Mouse (Mus musculus) splenic B cell, adult 2 months (primary cell): ENCODE measurements around the gene Tmem145.
A peak's percentile ranks its signal among the peaks of the same experiment; 100 is the strongest.
"Not testable (repeated sequence)": the region's sequence is repeated elsewhere in the genome, so short reads cannot be mapped to it uniquely, and the experiment has no call there.

Source experiments
- DNase-seq: peaks from one replicate; pipeline ENCODE4 v3.0.0-alpha.2; 2011; ENCODE audit warnings: low read depth, low spot score
- H3K27me3 ChIP-seq: 2 replicates; pipeline ENCODE4 v1.6.1; 2012; ENCODE audit warnings: mild to moderate bottlenecking, low read length, moderate library complexity, mixed read lengths; ENCODE audit not compliant: control insufficient read depth, poor library complexity, insufficient read depth, severe bottlenecking
- H3K36me3 ChIP-seq: 2 replicates; pipeline ENCODE4 v1.6.1; 2012; ENCODE audit warnings: mild to moderate bottlenecking, low read length, moderate library complexity, mixed read lengths; ENCODE audit not compliant: control insufficient read depth, poor library complexity, insufficient read depth, severe bottlenecking

Tmem145 gene

DNA sequence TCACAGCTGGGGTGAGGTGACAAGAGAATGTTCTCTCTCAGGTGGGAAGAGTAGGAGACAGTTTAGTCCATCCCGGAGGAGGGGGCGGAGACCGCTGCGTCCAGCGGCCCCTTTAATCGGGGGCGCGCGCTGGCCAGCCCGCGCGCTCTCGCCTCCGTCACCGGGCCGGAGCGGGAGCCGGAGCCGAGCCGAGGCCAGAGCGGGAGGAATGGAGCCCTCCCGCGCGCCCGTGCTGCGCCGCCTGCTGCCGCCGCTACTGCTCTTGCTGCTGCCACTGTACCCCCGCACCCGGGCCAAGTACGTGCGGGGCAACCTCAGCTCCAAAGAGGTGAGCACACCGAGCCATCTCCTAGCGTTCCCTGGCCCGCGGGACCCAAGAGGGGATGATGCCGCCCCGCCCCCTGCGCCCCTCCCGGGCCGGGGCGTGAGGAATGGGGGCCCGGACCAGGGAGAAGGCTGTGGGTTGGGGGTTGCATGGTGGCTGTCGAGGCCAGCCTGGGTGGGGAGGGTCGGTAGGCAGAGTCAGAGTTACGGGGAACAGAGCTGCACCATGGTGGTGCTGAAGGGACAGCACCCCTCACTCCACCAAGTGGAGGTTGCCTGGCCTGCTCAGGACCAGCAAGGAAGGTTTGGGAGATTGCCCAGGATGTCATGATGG is at the start of gene Tmem145:
Gene Tmem145, plus strand, starts transcription at position 151 of the 658 bp plus-strand sequence.
- Histone ChIP-seq H3K27me3 (no peaks in the 10 kb centered on the region), H3K36me3 (no peaks in the 10 kb centered on the region)
- peak; percentile 66 for DNase-seq

DNA sequence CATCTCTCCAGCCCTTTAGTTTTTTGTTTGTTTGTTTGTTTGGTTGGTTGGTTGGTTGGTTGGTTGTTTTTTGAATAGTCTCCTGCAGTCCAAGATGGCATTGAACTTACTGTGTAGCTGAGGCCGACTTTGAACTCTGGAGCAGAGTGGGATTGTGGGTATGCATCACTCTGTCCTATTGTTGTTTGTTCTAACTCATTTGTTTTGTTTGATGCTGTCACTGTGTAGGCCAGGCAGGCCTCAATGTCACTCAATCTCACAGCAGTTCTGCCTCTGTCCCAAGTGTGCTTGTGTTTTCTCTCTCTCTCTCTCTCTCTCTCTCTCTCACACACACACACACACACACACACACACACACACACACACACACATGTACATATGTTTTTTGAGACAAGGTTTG is 44.0 kb upstream of the Tmem145 start:
- Histone ChIP-seq H3K27me3 (no peaks in the 10 kb centered on the region), H3K36me3 (no peaks in the 10 kb centered on the region)

GRCm38 (mm10) chr7:25263968-25264870 is 41.7 kb upstream of the Tmem145 start:
- Histone ChIP-seq H3K36me3 (no peaks in the 10 kb centered on the region), H3K27me3 (no peaks in the 10 kb centered on the region)
- DNase-seq: no peak

More for the DNA sequence above, 44.0 kb upstream of the Tmem145 start:
- no peak for DNase-seq

GRCm38 (mm10) chr7:25265743-25266142 is 40.2 kb upstream of the Tmem145 start:
- DNase-seq, H3K27me3 ChIP-seq, H3K36me3 ChIP-seq: not testable (repeated sequence)

- H3K36me3 ChIP-seq: no peaks in the 10 kb centered on the region
- no peaks in the 10 kb centered on the region for H3K27me3 ChIP-seq
- no peak for DNase-seq
Measured at GRCm38 (mm10) chr7:25266180-25266962, 39.5 kb upstream of the Tmem145 start.

- peak; percentile 100 for DNase-seq
- Histone ChIP-seq H3K27me3 (no peaks in the 10 kb centered on the region), H3K36me3 (no peaks in the 10 kb centered on the region)
Measured at GRCm38 (mm10) chr7:25267301-25267750, 38.6 kb upstream of the Tmem145 start, which contains the start of gene Cic. Gene Cic (plus strand): TSS chr7:25267704.

- no peaks in the 10 kb centered on the region for H3K27me3 ChIP-seq
- peaks cover 3% of the 10 kb centered on the region for H3K36me3 ChIP-seq
- DNase-seq: peak; percentile 100
Measured at GRCm38 (mm10) chr7:25267751-25268463, 38.0 kb upstream of the Tmem145 start.

DNA sequence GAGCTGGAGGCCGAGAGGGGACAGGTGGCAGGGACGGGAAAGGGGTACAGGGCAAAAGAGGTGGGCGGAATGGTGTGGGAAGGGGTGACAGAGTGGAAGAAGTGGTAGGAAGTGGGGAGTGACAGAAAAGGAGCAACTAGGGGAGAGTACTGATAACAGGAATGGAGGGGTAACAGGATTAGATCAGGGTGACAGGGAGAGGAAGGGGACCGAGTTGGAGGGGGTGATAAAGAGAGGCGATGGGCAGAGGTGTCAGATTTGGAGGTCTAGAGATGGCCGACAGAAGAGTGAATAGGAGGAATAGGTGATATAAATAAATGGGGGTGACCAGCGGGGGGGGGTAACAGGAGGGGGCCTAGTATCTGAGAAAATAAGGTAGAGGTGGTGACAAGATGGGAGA is 37.3 kb upstream of the Tmem145 start:
- Histone ChIP-seq H3K36me3 (peaks cover 3% of the 10 kb centered on the region), H3K27me3 (no peaks in the 10 kb centered on the region)
- DNase-seq: no peak

DNA sequence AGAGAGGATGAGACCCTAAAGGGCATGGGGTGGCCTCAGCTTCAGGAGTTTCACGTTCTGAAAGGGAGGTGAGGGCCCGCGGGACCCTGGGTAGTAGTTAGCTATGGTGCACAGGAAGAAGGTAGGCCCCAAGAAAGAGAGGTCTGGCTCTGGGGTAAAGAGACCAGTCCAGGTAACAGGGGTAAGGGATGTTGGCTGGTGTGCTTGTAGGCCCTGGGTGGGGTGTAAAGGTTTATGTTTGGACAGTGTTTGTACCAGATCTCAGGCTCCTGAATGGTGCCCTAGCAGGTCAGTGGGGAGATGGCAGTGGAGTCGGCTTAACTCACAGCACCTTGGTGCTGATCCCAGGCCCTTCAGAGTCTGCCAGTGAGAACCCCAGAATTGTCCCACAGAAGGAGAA is 36.9 kb upstream of the Tmem145 start:
- no peaks in the 10 kb centered on the region for H3K27me3 ChIP-seq
- peaks cover 3% of the 10 kb centered on the region for H3K36me3 ChIP-seq
- DNase-seq: peak; percentile 29

DNA sequence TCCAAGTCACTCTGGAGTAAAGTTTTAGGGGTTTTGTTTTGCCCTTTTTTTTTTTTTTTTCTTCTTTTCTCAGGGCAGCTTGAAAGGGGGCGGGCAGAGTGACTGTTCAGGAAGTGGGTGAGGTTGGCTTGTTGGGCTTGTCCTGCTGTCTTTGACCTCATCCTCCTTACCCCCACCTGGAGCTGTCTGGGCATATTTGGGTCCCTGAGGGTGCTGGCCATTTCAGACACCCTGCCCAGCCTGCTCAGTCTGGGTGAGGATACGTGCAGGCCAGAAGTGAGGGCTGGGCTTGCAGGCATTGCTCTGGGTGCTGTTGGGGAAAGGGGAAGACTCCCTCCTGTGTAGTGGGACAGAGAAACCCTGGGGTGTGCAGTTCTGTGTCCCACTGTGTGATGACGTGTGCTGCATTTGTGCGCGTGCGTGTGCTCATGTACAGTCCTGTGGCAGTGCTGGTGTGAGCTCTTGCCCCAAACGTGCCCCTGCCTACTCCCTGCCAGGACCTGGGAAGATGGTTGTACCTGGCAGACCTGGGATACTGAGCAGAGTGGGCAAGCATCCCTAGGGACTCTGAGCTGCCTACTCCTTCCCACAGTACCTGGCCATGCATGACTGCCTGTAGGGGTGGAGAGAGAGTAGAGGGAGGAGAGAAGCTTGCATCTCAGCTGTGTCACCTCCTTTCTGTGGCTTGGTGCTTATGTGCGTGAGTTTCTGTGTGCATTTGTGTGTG is 36.2 kb upstream of the Tmem145 start:
- DNase-seq: peak; percentile 69

GRCm38 (mm10) chr7:25270652-25271633 is 35.0 kb upstream of the Tmem145 start:
- no peaks in the 10 kb centered on the region for H3K27me3 ChIP-seq
- H3K36me3 ChIP-seq: peaks cover 3% of the 10 kb centered on the region
- no peak for DNase-seq

More for the DNA sequence above, 36.2 kb upstream of the Tmem145 start:
- H3K36me3 ChIP-seq: peaks cover 3% of the 10 kb centered on the region
- no peaks in the 10 kb centered on the region for H3K27me3 ChIP-seq

GRCm38 (mm10) chr7:25271651-25272444 is 34.1 kb upstream of the Tmem145 start:
- Histone ChIP-seq H3K36me3 (peaks cover 3% of the 10 kb centered on the region), H3K27me3 (no peaks in the 10 kb centered on the region)
- no peak for DNase-seq
